Mouse (Mus musculus) olfactory bulb, adult 2 months (tissue): ENCODE results near the gene Gm4491. TPM values are rescaled to one million over a fixed set of nuclear protein-coding genes. Genes with fewer than 3 reads are reported as not detected.

Source experiments
- H3K27ac ChIP-seq: fragments of 200-500 bp; 2 replicates; pipeline ENCODE4 v1.5.1; 2012; ENCODE audit warnings: low read depth, low read length; ENCODE audit not compliant: insufficient read depth
- H3K4me1 ChIP-seq: fragments of 200-500 bp; 2 replicates; pipeline ENCODE4 v1.6.1; 2012; ENCODE audit warnings: low read length; ENCODE audit not compliant: control insufficient read depth, insufficient read depth
- H3K4me3 ChIP-seq: fragments of 200-500 bp; 2 replicates; pipeline ENCODE4 v1.5.1; 2012; ENCODE audit warnings: mild to moderate bottlenecking, low read depth, low read length, moderate library complexity; ENCODE audit not compliant: insufficient read depth
- CTCF ChIP-seq: fragments of 200-500 bp; IDR thresholded peaks from 2 replicates; pipeline ENCODE4 v1.5.1; 2012; ENCODE audit warnings: low read depth, mild to moderate bottlenecking, low read length, moderate library complexity; ENCODE audit not compliant: insufficient read depth
- POLR2A ChIP-seq: fragments of 200-500 bp; IDR thresholded peaks from 2 replicates; pipeline ENCODE4 v1.6.1; 2012; ENCODE audit warnings: mild to moderate bottlenecking, low read depth, low read length, moderate library complexity; ENCODE audit not compliant: insufficient read depth
- WGBS: fragments of 180-500 bp; shearing (Covaris S2); methylation state at CpG from one replicate; pipeline ENCODE4 v1.1.7; 2018; 5-methylcytosine and 5-hydroxymethylcytosine counted together
- polyA plus RNA-seq: library from polyadenylated mRNA; stranded (reverse); fragments of >200 nt; gene quantifications from 2 replicates; pipeline ENCODE4 v1.2.4, GENCODE M21; 2012; ENCODE audit warnings: low replicate concordance; ENCODE audit not compliant: missing spikeins, insufficient read depth, insufficient read length

Gm4491 gene
- polyA plus RNA-seq, 1 experiment = not detected

- no peak overlapping the region for H3K27ac ChIP-seq
- peaks cover 9% of the 10 kb centered on the region; the same call in 1 of the 2 replicates for H3K4me1 ChIP-seq
- no peak overlapping the region for H3K4me3 ChIP-seq
- no peak for TF ChIP-seq CTCF
- no peak for TF ChIP-seq POLR2A
- WGBS = 78% methylated on average over 5 of the region's 5 CpGs
Measured at GRCm38 (mm10) chr14:57107916-57108315, 7.8 kb downstream of the Gm4491 start.

GRCm38 (mm10) chr14:57107091-57107490 lies 8.6 kb downstream of the Gm4491 start:
- 91% methylated on average over 8 of the region's 8 CpGs for WGBS
- no peak overlapping the region for H3K4me3 ChIP-seq
- H3K27ac ChIP-seq = no peak overlapping the region
- peaks cover 9% of the 10 kb centered on the region; the same call in 1 of the 2 replicates for H3K4me1 ChIP-seq
- TF ChIP-seq POLR2A (no peak), CTCF (no peak)

GRCm38 (mm10) chr14:57105721-57106120 lies 10.0 kb downstream of the Gm4491 start:
- Histone ChIP-seq H3K4me3 (no peak overlapping the region), H3K4me1 (peaks cover 9% of the 10 kb centered on the region; the same call in 1 of the 2 replicates), H3K27ac (no peak overlapping the region)
- TF ChIP-seq CTCF = no peak
- TF ChIP-seq POLR2A = no peak
- WGBS = 67% methylated on average over 11 of the region's 11 CpGs

- no peak overlapping the region for H3K4me3 ChIP-seq
- H3K4me1 ChIP-seq = peaks cover 9% of the 10 kb centered on the region; the same call in 1 of the 2 replicates
- H3K27ac ChIP-seq = no peak overlapping the region
- no peak for TF ChIP-seq CTCF
- WGBS = 26% methylated on average over 14 of the region's 14 CpGs
Measured at GRCm38 (mm10) chr14:57105111-57105510, 10.6 kb downstream of the Gm4491 start.

- H3K27ac ChIP-seq = no peak within 1 kb of the TSS
Measured at GRCm38 (mm10) chr14:57104106-57105023, 11.3 kb downstream of the Gm4491 start, which contains the start of gene Gjb2. Gene Gjb2, minus strand, starts transcription at chr14:57104702.

GRCm38 (mm10) chr14:57103711-57104105 lies 12.0 kb downstream of the Gm4491 start:
- H3K4me1 ChIP-seq = peaks cover 9% of the 10 kb centered on the region; the same call in 1 of the 2 replicates
- H3K4me3 ChIP-seq = peak overlapping the region; percentile 53
- WGBS = 7% methylated on average over 22 of the region's 22 CpGs
- no peak for TF ChIP-seq POLR2A
- TF ChIP-seq CTCF = no peak
- H3K27ac ChIP-seq = no peak overlapping the region

More at GRCm38 (mm10) chr14:57104106-57105023, 11.3 kb downstream of the Gm4491 start, which contains the start of gene Gjb2:
- Histone ChIP-seq H3K4me3 (peak within 1 kb of the TSS; percentile 53), H3K4me1 (peaks cover 9% of the 10 kb centered on the region; the same call in 1 of the 2 replicates)
- WGBS = under 1% methylated on average over 101 of the region's 101 CpGs
- no peak for TF ChIP-seq CTCF
- TF ChIP-seq POLR2A = no peak

GRCm38 (mm10) chr14:57103121-57103520 lies 12.6 kb downstream of the Gm4491 start:
- 83% methylated on average over 6 of the region's 6 CpGs for WGBS
- 0 out of 2 replicates have a peak overlapping the region, but pooled peaks have one; percentile 53 for H3K4me3 ChIP-seq
- H3K4me1 ChIP-seq = peaks cover 9% of the 10 kb centered on the region; the same call in 1 of the 2 replicates
- TF ChIP-seq CTCF = no peak
- TF ChIP-seq POLR2A = no peak
- no peak overlapping the region for H3K27ac ChIP-seq

GRCm38 (mm10) chr14:57101623-57102022 lies 14.1 kb downstream of the Gm4491 start:
- no peak for TF ChIP-seq POLR2A
- no peak for TF ChIP-seq CTCF
- Histone ChIP-seq H3K4me1 (peaks cover 9% of the 10 kb centered on the region; the same call in 1 of the 2 replicates), H3K27ac (no peak overlapping the region), H3K4me3 (no peak overlapping the region)
- 87% methylated on average over 7 of the region's 7 CpGs for WGBS

GRCm38 (mm10) chr14:57095855-57096254 lies 19.8 kb downstream of the Gm4491 start:
- no peak for TF ChIP-seq CTCF
- TF ChIP-seq POLR2A = no peak
- WGBS = 86% methylated on average over 4 of the region's 4 CpGs
- Histone ChIP-seq H3K27ac (no peak overlapping the region), H3K4me1 (no peaks in the 10 kb centered on the region), H3K4me3 (no peak overlapping the region)
